Mouse (Mus musculus) intestine, embryonic 14.5 days (tissue): ENCODE results near the gene Prkar2a. TPM values are rescaled to one million over a fixed set of nuclear protein-coding genes. Genes with fewer than 3 reads are reported as not detected.
"Not testable (repeated sequence)": the region's sequence is repeated elsewhere in the genome, so short reads cannot be mapped to it uniquely, and the experiment has no call there.

Source experiments
- ATAC-seq: fragments of 200-750 bp; cut with Nextera tagmentation; replicated peaks from 2 replicates; pipeline ENCODE4 v1.8.0; 2017; ENCODE audit warnings: low read depth, moderate number of reproducible peaks, moderate TSS enrichment, moderate library complexity; ENCODE audit not compliant: low FRiP score, low TSS enrichment
- DNase-seq: peaks from one replicate; pipeline ENCODE4 v3.0.0-alpha.2; 2018; ENCODE audit warnings: low spot score
- H3K27ac ChIP-seq: fragments of 300-500 bp; sonication (generic); 2 replicates; pipeline ENCODE4 v1.5.1; 2014; ENCODE audit warnings: low read depth, mild to moderate bottlenecking, control low read depth
- H3K27me3 ChIP-seq: fragments of 300-500 bp; sonication (generic); replicated peaks from 2 replicates; pipeline ENCODE4 v1.6.1; 2014; ENCODE audit warnings: low read length, control low read depth; ENCODE audit not compliant: control insufficient read depth, insufficient read depth
- H3K36me3 ChIP-seq: fragments of 300-500 bp; sonication (generic); 2 replicates; pipeline ENCODE4 v1.6.1; 2014; ENCODE audit warnings: low read length, control low read depth; ENCODE audit not compliant: control insufficient read depth, insufficient read depth
- H3K4me1 ChIP-seq: fragments of 300-500 bp; sonication (generic); replicated peaks from 2 replicates; pipeline ENCODE4 v1.6.1; 2014; ENCODE audit warnings: low read length, control low read depth, mixed read lengths; ENCODE audit not compliant: control insufficient read depth, insufficient read depth
- H3K4me2 ChIP-seq: fragments of 300-500 bp; sonication (generic); 2 replicates; pipeline ENCODE4 v1.6.1; 2014; ENCODE audit warnings: low read length
- H3K4me3 ChIP-seq: fragments of 300-500 bp; sonication (generic); 2 replicates; pipeline ENCODE4 v1.5.1; 2014; ENCODE audit warnings: low read depth, low read length, control low read depth, mixed read lengths
- H3K9ac ChIP-seq: fragments of 300-500 bp; sonication (generic); 2 replicates; pipeline ENCODE4 v1.6.1; 2014; ENCODE audit warnings: mild to moderate bottlenecking, low read length
- H3K9me3 ChIP-seq: fragments of 300-500 bp; sonication (generic); 2 replicates; pipeline ENCODE4 v1.6.1; 2016; ENCODE audit warnings: low read length, control low read depth; ENCODE audit not compliant: control insufficient read depth
- WGBS: fragments of 180-500 bp; shearing (Covaris S2); extraction: QIAGEN DNeasy Blood & Tissue Kit; methylation state at CpG from one replicate; pipeline ENCODE4 v1.1.7; 2014; 5-methylcytosine and 5-hydroxymethylcytosine counted together
- polyA plus RNA-seq: library from polyadenylated mRNA; unstranded; fragments of >200 nt; fragmentation: Nextera tagmentation; extraction: Ambion mirVana; gene quantifications from 2 replicates; pipeline ENCODE4 v1.2.1, GENCODE M21; 2014

The Prkar2a gene
- 52.3 and 54.4 TPM in 2 replicates for polyA plus RNA-seq

- Histone ChIP-seq H3K9ac (no peak within 1 kb of the TSS), H3K9me3 (no peaks in the 10 kb centered on the region), H3K27me3 (no peaks in the 10 kb centered on the region), H3K4me2 (no peak within 1 kb of the TSS), H3K4me1 (peaks cover 16% of the 10 kb centered on the region), H3K4me3 (no peak within 1 kb of the TSS), H3K27ac (no peak within 1 kb of the TSS), H3K36me3 (no peaks in the 10 kb centered on the region)
- 94% methylated on average over 1 of the region's 1 CpGs for WGBS
- no peak for ATAC-seq
- no peak for DNase-seq
Measured at GRCm38 (mm10) chr9:108689106-108689505, at the start of gene Prkar2a. TSS of gene Prkar2a (plus strand) at chr9:108689314.

- DNase-seq (no peak), ATAC-seq (no peak)
- H3K9ac ChIP-seq: no peak overlapping the region
- WGBS: 90% methylated on average over 2 of the region's 2 CpGs
- no peaks in the 10 kb centered on the region for H3K9me3 ChIP-seq
- no peak overlapping the region for H3K27ac ChIP-seq
- peaks cover 53% of the 10 kb centered on the region for H3K36me3 ChIP-seq
- no peak overlapping the region for H3K4me2 ChIP-seq
- no peaks in the 10 kb centered on the region for H3K4me1 ChIP-seq
- H3K27me3 ChIP-seq: no peaks in the 10 kb centered on the region
- H3K4me3 ChIP-seq: no peak overlapping the region
Measured at GRCm38 (mm10) chr9:108639825-108640224, 49.3 kb upstream of the Prkar2a start.

GRCm38 (mm10) chr9:108648166-108648565, 40.9 kb upstream of the Prkar2a start:
- Histone ChIP-seq H3K4me2 (peak overlapping the region; percentile 69), H3K4me3 (peak overlapping the region; percentile 93), H3K27ac (peak overlapping the region; percentile 93; the same call in 1 of the 2 replicates), H3K9me3 (no peaks in the 10 kb centered on the region), H3K36me3 (peaks cover under 1% of the 10 kb centered on the region; the same call in 1 of the 2 replicates), H3K9ac (peak overlapping the region; percentile 75), H3K4me1 (peaks cover 9% of the 10 kb centered on the region), H3K27me3 (no peaks in the 10 kb centered on the region)
- DNase-seq (no peak), ATAC-seq (no peak)
- 34% methylated on average over 10 of the region's 10 CpGs for WGBS

- Histone ChIP-seq H3K4me2 (peak within 1 kb of the TSS; percentile 69), H3K27ac (peak within 1 kb of the TSS; percentile 93), H3K36me3 (no peaks in the 10 kb centered on the region; the same call in 1 of the 2 replicates), H3K9ac (peak within 1 kb of the TSS; percentile 75), H3K4me1 (peaks cover 9% of the 10 kb centered on the region), H3K4me3 (peak within 1 kb of the TSS; percentile 93), H3K27me3 (no peaks in the 10 kb centered on the region), H3K9me3 (no peaks in the 10 kb centered on the region)
- peak; percentile 92 for DNase-seq
- peak; percentile 99 for ATAC-seq
- under 1% methylated on average over 111 of the region's 112 CpGs for WGBS
Measured at GRCm38 (mm10) chr9:108648611-108649560, 40.2 kb upstream of the Prkar2a start, which contains the start of gene Arih2. TSS of gene Arih2 (minus strand) at chr9:108649386.

- Histone ChIP-seq H3K36me3 (no peaks in the 10 kb centered on the region; the same call in 1 of the 2 replicates), H3K4me2 (peak overlapping the region; percentile 69), H3K27ac (peak overlapping the region; percentile 93), H3K4me3 (peak overlapping the region; percentile 93), H3K9ac (peak overlapping the region; percentile 75), H3K9me3 (no peaks in the 10 kb centered on the region), H3K4me1 (peaks cover 9% of the 10 kb centered on the region), H3K27me3 (no peaks in the 10 kb centered on the region)
- peak; percentile 53 for DNase-seq
- peak; percentile 4; the same call in 1 of the 2 replicates for ATAC-seq
- WGBS: 22% methylated on average over 29 of the region's 29 CpGs
Measured at GRCm38 (mm10) chr9:108649561-108650440, 39.3 kb upstream of the Prkar2a start.

- DNase-seq: no peak
- no peak for ATAC-seq
- WGBS: 77% methylated on average over 10 of the region's 10 CpGs
- Histone ChIP-seq H3K27me3 (no peaks in the 10 kb centered on the region), H3K4me1 (peaks cover 4% of the 10 kb centered on the region), H3K36me3 (no peaks in the 10 kb centered on the region), H3K27ac (no peak overlapping the region), H3K9me3 (no peaks in the 10 kb centered on the region), H3K4me2 (no peak overlapping the region), H3K9ac (no peak overlapping the region), H3K4me3 (no peak overlapping the region)
Measured at GRCm38 (mm10) chr9:108654566-108655464, 34.3 kb upstream of the Prkar2a start.

GRCm38 (mm10) chr9:108655865-108656264, 33.2 kb upstream of the Prkar2a start:
- H3K9me3 ChIP-seq, H3K36me3 ChIP-seq, DNase-seq, H3K27ac ChIP-seq, ATAC-seq, H3K4me3 ChIP-seq, H3K4me1 ChIP-seq, H3K4me2 ChIP-seq, H3K9ac ChIP-seq, H3K27me3 ChIP-seq: not testable (repeated sequence)
- 64% methylated on average over 7 of the region's 7 CpGs for WGBS
